Mouse (Mus musculus) stomach, postnatal 0 days (tissue): ENCODE results near the gene Efs. TPM values are rescaled to one million over a fixed set of nuclear protein-coding genes. Genes with fewer than 3 reads are reported as not detected.

ENCODE experiments used
- ATAC-seq: fragments of 200-750 bp; cut with Nextera tagmentation; 2 replicates; pipeline ENCODE4 v1.8.0; 2017; ENCODE audit not compliant: low FRiP score, low TSS enrichment
- DNase-seq: peaks from one replicate; pipeline ENCODE4 v3.0.0-alpha.2; 2016; ENCODE audit warnings: low spot score
- H3K27ac ChIP-seq: fragments of 300-500 bp; sonication (generic); replicated peaks from 2 replicates; pipeline ENCODE4 v1.5.1; 2014; ENCODE audit warnings: mild to moderate bottlenecking, control low read depth
- H3K27me3 ChIP-seq: fragments of 300-500 bp; sonication (generic); 2 replicates; pipeline ENCODE4 v1.6.1; 2014; ENCODE audit warnings: low read length; ENCODE audit not compliant: control insufficient read depth, insufficient read depth
- H3K36me3 ChIP-seq: fragments of 300-500 bp; sonication (generic); 2 replicates; pipeline ENCODE4 v1.6.1; 2014; ENCODE audit warnings: low read length, mixed read lengths; ENCODE audit not compliant: control insufficient read depth, insufficient read depth
- H3K4me1 ChIP-seq: fragments of 300-500 bp; sonication (generic); replicated peaks from 2 replicates; pipeline ENCODE4 v1.6.1; 2014; ENCODE audit warnings: antibody characterized with exemption; ENCODE audit not compliant: control insufficient read depth, insufficient read depth
- H3K4me2 ChIP-seq: fragments of 300-500 bp; sonication (generic); replicated peaks from 2 replicates; pipeline ENCODE4 v1.6.1; 2014; ENCODE audit warnings: low read depth, mild to moderate bottlenecking, control low read depth, moderate library complexity
- H3K4me3 ChIP-seq: fragments of 300-500 bp; sonication (generic); 2 replicates; pipeline ENCODE4 v1.5.1; 2014; ENCODE audit warnings: low read depth, low read length, control low read depth
- H3K9ac ChIP-seq: fragments of 300-500 bp; sonication (generic); 2 replicates; pipeline ENCODE4 v1.6.1; 2014; ENCODE audit warnings: mild to moderate bottlenecking, low read length, control low read depth, mixed read lengths
- H3K9me3 ChIP-seq: fragments of 300-500 bp; sonication (generic); 2 replicates; pipeline ENCODE4 v1.6.1; 2016; ENCODE audit warnings: low read length; ENCODE audit not compliant: control insufficient read depth
- CTCF ChIP-seq: IDR thresholded peaks from 2 replicates; pipeline ENCODE4 v1.5.1; 2016; ENCODE audit warnings: antibody characterized with exemption, low read depth, mild to moderate bottlenecking, moderate library complexity
- EP300 ChIP-seq: optimal IDR thresholded peaks from 2 replicates; pipeline ENCODE3; 2016; ENCODE audit warnings: antibody characterized with exemption
- WGBS: fragments of 180-500 bp; shearing (Covaris S2); extraction: QIAGEN DNeasy Blood & Tissue Kit; methylation state at CpG from one replicate; pipeline ENCODE4 v1.1.7; 2014; 5-methylcytosine and 5-hydroxymethylcytosine counted together
- polyA plus RNA-seq: library from polyadenylated mRNA; unstranded; fragments of >200 nt; fragmentation: Nextera tagmentation; extraction: Ambion mirVana; gene quantifications from 2 replicates; pipeline ENCODE4 v1.2.1, GENCODE M21; 2015

Gene Efs
- polyA plus RNA-seq, 1 experiment from 2014 or later = 14.1 TPM

GRCm38 (mm10) chr14:54932645-54933150, 6.8 kb upstream of the Efs start, which contains the start of gene Il25:
Gene Il25, plus strand, starts transcription at chr14:54932695.
- no peaks in the 10 kb centered on the region for H3K36me3 ChIP-seq
- H3K9ac ChIP-seq = no peak within 1 kb of the TSS
- no peak within 1 kb of the TSS for H3K27ac ChIP-seq
- H3K4me1 ChIP-seq = peaks cover under 1% of the 10 kb centered on the region
- H3K9me3 ChIP-seq = no peaks in the 10 kb centered on the region
- no peak for ATAC-seq
- no peak within 1 kb of the TSS for H3K4me2 ChIP-seq
- 26% methylated on average over 6 of the region's 6 CpGs for WGBS
- TF ChIP-seq EP300 = no peak
- TF ChIP-seq CTCF = no peak
- H3K27me3 ChIP-seq = no peaks in the 10 kb centered on the region
- DNase-seq = no peak
- no peak within 1 kb of the TSS for H3K4me3 ChIP-seq

- H3K36me3 ChIP-seq = no peaks in the 10 kb centered on the region
Measured at GRCm38 (mm10) chr14:54930431-54930830, 4.5 kb upstream of the Efs start.

GRCm38 (mm10) chr14:54929801-54930200, 3.9 kb upstream of the Efs start:
- Histone ChIP-seq H3K9me3 (no peaks in the 10 kb centered on the region), H3K36me3 (no peaks in the 10 kb centered on the region), H3K4me3 (no peak overlapping the region), H3K27me3 (no peaks in the 10 kb centered on the region), H3K4me2 (no peak overlapping the region), H3K27ac (peak overlapping the region; percentile 53), H3K4me1 (peaks cover 4% of the 10 kb centered on the region), H3K9ac (no peak overlapping the region)
- ATAC-seq (no peak), DNase-seq (no peak)
- 48% methylated on average over 5 of the region's 5 CpGs for whole genome bisulfite sequencing
- TF ChIP-seq EP300 (no peak), CTCF (no peak)

More at GRCm38 (mm10) chr14:54930431-54930830, 4.5 kb upstream of the Efs start:
- 24% methylated on average over 2 of the region's 2 CpGs for WGBS
- Histone ChIP-seq H3K4me2 (no peak overlapping the region), H3K27me3 (no peaks in the 10 kb centered on the region), H3K4me1 (peaks cover 4% of the 10 kb centered on the region), H3K9me3 (no peaks in the 10 kb centered on the region), H3K9ac (no peak overlapping the region), H3K27ac (peak overlapping the region; percentile 53; the same call in 1 of the 2 replicates), H3K4me3 (no peak overlapping the region)
- no peak for TF ChIP-seq CTCF
- TF ChIP-seq EP300 = no peak
- DNase-seq (no peak), ATAC-seq (no peak)

GRCm38 (mm10) chr14:54927296-54927695, 1.4 kb upstream of the Efs start:
- H3K4me2 ChIP-seq = peak overlapping the region; percentile 88
- TF ChIP-seq EP300 (no peak), CTCF (no peak)
- DNase-seq (no peak), ATAC-seq (no peak)
- 18% methylated on average over 7 of the region's 7 CpGs for WGBS
- peaks cover 4% of the 10 kb centered on the region for H3K4me1 ChIP-seq
- peak overlapping the region; percentile 98 for H3K27ac ChIP-seq
- H3K9me3 ChIP-seq = no peaks in the 10 kb centered on the region
- no peaks in the 10 kb centered on the region for H3K27me3 ChIP-seq
- peak overlapping the region; percentile 88 for H3K9ac ChIP-seq
- H3K4me3 ChIP-seq = peak overlapping the region; percentile 56; the same call in 1 of the 2 replicates
- no peaks in the 10 kb centered on the region for H3K36me3 ChIP-seq

- H3K4me1 ChIP-seq = peaks cover 4% of the 10 kb centered on the region
- H3K9ac ChIP-seq = peak overlapping the region; percentile 88
- no peaks in the 10 kb centered on the region for H3K36me3 ChIP-seq
- no peak for TF ChIP-seq CTCF
- no peak for TF ChIP-seq EP300
- DNase-seq = peak; percentile 71
- peak; percentile 65 for ATAC-seq
- peak overlapping the region; percentile 98 for H3K27ac ChIP-seq
- no peaks in the 10 kb centered on the region for H3K9me3 ChIP-seq
- H3K4me2 ChIP-seq = peak overlapping the region; percentile 88
- WGBS = 2% methylated on average over 49 of the region's 58 CpGs
- H3K27me3 ChIP-seq = no peaks in the 10 kb centered on the region
- H3K4me3 ChIP-seq = peak overlapping the region; percentile 56
Measured at GRCm38 (mm10) chr14:54926401-54927158, 654 bp upstream of the Efs start.
